Mouse (Mus musculus) limb, embryonic 13.5 days (tissue): ENCODE measurements around the gene Gse1. TPM values are rescaled to one million over a fixed set of nuclear protein-coding genes. Genes with fewer than 3 reads are reported as not detected.

Experiments
- ATAC-seq: fragments of 200-750 bp; cut with Nextera tagmentation; 2 replicates; pipeline ENCODE4 v1.8.0; 2017; ENCODE audit warnings: low read depth, moderate number of reproducible peaks, moderate TSS enrichment; ENCODE audit not compliant: low FRiP score
- H3K27ac ChIP-seq: fragments of 300-500 bp; sonication (generic); 2 replicates; pipeline ENCODE4 v1.5.1; 2015; ENCODE audit warnings: inconsistent platforms, mild to moderate bottlenecking, moderate library complexity
- H3K27me3 ChIP-seq: fragments of 300-500 bp; sonication (generic); 2 replicates; pipeline ENCODE4 v1.6.1; 2015; ENCODE audit warnings: mild to moderate bottlenecking, inconsistent platforms
- H3K36me3 ChIP-seq: fragments of 300-500 bp; sonication (generic); 2 replicates; pipeline ENCODE4 v1.6.1; 2015; ENCODE audit warnings: inconsistent platforms, mild to moderate bottlenecking, moderate library complexity
- H3K4me1 ChIP-seq: fragments of 300-500 bp; sonication (generic); 2 replicates; pipeline ENCODE4 v1.6.1; 2015; ENCODE audit warnings: inconsistent platforms
- H3K4me2 ChIP-seq: fragments of 300-500 bp; sonication (generic); replicated peaks from 2 replicates; pipeline ENCODE4 v1.6.1; 2015; ENCODE audit warnings: inconsistent platforms, mild to moderate bottlenecking, moderate library complexity
- H3K4me3 ChIP-seq: fragments of 300-500 bp; sonication (generic); 2 replicates; pipeline ENCODE4 v1.5.1; 2015; ENCODE audit warnings: moderate library complexity, mild to moderate bottlenecking, inconsistent platforms
- H3K9ac ChIP-seq: fragments of 300-500 bp; sonication (generic); 2 replicates; pipeline ENCODE4 v1.6.1; 2015; ENCODE audit warnings: mild to moderate bottlenecking, inconsistent platforms
- H3K9me3 ChIP-seq: fragments of 300-500 bp; sonication (generic); 2 replicates; pipeline ENCODE4 v1.6.1; 2016; ENCODE audit warnings: inconsistent platforms
- WGBS: fragments of 180-500 bp; shearing (Covaris S2); methylation state at CpG from one replicate; pipeline ENCODE4 v1.1.7; 2015; 5-methylcytosine and 5-hydroxymethylcytosine counted together
- polyA plus RNA-seq: library from polyadenylated mRNA; unstranded; fragments of >200 nt; fragmentation: Nextera tagmentation; extraction: Ambion mirVana; gene quantifications from 2 replicates; pipeline ENCODE4 v1.2.1, GENCODE M21; 2015

Gene Gse1
- polyA plus RNA-seq, 1 experiment from 2014 or later: 6.9 TPM

DNA sequence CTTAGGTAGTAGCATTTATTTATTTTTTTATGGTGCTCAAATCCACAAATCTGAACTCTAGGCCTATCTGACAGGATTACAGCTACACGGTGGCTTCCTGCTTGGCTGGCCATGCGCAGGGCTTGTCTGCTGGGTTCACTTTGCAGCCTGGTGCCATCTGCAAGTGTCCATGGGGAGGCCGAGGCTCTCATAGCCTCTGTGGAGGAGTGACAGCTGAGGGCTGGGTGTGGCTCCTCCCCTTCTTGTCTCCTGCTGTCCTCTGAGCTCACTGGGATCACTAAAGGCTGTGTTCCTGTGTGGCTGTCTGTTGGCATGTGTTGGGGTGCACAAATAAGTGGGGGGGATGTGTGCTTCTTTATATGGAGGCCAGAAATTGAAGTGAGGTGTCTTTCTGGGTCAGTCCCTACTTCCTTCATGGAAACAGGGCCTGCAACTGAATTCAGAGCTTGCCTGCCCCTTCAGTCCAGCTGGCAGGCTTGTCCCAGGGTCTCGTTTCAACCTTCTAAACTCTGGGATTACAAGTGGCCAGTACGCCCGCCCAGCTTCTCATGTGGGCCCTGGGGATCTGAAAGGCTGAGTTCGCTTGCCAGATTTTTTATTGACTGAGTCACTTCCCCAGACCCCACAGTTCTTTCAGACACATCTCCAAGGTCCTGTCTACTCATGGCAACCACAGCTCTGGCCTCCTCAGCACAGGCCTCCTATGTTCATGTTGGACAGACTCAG is 12.7 kb upstream of the Gse1 start:
- WGBS: 31% methylated on average over 7 of the region's 7 CpGs
- no peak overlapping the region for H3K9ac ChIP-seq
- H3K9me3 ChIP-seq: no peaks in the 10 kb centered on the region
- H3K4me2 ChIP-seq: 0 out of 2 replicates have a peak overlapping the region, but pooled peaks have one; percentile 14
- peak overlapping the region; percentile 65; the same call in 1 of the 2 replicates for H3K27ac ChIP-seq
- peaks cover 58% of the 10 kb centered on the region for H3K4me1 ChIP-seq
- H3K27me3 ChIP-seq: no peaks in the 10 kb centered on the region
- H3K36me3 ChIP-seq: no peaks in the 10 kb centered on the region
- no peak overlapping the region for H3K4me3 ChIP-seq
- ATAC-seq: no peak

DNA sequence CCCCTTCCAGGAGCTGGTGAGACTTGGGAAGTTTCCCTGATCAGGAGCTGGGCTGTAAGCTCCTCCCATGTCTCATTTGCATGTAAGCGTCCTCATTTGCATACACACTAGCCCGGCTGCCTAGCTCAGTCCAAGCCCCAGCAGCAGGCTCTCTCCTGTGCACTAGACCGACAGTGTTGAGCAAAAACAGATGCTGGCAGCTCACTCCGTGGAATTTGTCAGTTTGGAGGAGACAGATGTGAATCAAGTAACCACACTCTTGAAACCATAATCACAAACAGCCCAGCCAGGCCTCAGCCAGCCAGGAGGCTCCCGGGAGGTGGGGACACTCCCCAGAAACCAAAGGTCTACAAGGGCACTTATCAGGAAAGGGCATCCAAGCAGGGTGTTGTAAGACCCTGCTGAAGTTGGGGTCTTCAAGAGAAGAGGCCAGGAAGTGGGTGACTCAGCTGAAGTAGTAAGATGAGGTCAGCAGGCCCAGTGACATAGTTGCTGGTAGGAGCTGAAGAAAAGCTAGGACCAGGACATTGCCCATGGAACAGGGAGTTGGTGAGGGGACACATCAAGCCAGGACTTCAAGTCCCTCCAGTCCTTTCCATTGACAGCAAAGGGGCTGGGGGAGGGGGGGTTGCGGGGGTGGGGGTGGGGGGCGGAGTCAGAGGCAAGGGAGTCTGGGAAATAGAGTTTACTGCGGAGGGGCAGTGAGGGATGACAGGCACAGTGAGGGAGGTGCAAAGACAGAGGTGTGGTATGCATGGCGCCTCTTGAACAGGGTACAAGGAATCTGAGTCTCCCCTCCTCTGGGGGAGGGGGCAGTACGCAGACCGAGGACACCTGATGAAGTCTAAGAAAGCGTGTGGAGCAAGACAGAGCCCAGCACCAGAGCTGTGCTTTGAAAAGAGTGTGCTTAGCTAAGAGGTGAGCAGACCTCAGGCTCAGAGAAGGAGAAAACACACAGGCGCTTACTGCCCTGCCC is 11.1 kb upstream of the Gse1 start:
- peaks cover 50% of the 10 kb centered on the region for H3K4me1 ChIP-seq
- H3K4me2 ChIP-seq: peak overlapping the region; percentile 31
- H3K9me3 ChIP-seq: no peaks in the 10 kb centered on the region
- H3K4me3 ChIP-seq: no peak overlapping the region
- WGBS: 11% methylated on average over 13 of the region's 13 CpGs
- peak overlapping the region; percentile 45; the same call in 1 of the 2 replicates for H3K9ac ChIP-seq
- H3K27me3 ChIP-seq: no peaks in the 10 kb centered on the region
- peak overlapping the region; percentile 89 for H3K27ac ChIP-seq
- H3K36me3 ChIP-seq: no peaks in the 10 kb centered on the region
- peak; percentile 81 for ATAC-seq

DNA sequence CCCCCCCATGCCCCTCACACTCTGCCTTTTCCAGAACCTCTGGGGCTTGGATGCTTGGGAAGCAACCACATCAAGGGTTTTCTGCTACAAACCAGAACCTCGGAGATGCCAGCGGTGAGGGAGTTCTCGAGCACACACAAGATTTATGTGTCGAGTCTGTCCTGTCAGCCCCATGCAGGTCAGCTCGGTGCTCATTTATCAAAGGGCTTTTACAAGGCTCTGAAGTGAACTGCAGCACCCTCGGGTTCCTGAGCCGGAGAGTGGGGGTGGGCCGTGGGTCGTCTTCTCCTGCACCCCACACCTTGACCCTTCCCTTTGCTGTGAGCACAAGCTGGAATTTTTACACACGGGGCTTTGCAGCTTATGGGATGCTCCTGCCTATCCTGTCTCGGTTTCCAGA is 5.7 kb upstream of the Gse1 start:
- no peak for ATAC-seq
- H3K4me2 ChIP-seq: no peak overlapping the region
- no peak overlapping the region for H3K27ac ChIP-seq
- no peak overlapping the region for H3K9ac ChIP-seq
- WGBS: 12% methylated on average over 11 of the region's 11 CpGs
- H3K4me1 ChIP-seq: peaks cover 65% of the 10 kb centered on the region
- no peaks in the 10 kb centered on the region for H3K27me3 ChIP-seq
- H3K9me3 ChIP-seq: no peaks in the 10 kb centered on the region
- no peaks in the 10 kb centered on the region for H3K36me3 ChIP-seq
- H3K4me3 ChIP-seq: no peak overlapping the region

DNA sequence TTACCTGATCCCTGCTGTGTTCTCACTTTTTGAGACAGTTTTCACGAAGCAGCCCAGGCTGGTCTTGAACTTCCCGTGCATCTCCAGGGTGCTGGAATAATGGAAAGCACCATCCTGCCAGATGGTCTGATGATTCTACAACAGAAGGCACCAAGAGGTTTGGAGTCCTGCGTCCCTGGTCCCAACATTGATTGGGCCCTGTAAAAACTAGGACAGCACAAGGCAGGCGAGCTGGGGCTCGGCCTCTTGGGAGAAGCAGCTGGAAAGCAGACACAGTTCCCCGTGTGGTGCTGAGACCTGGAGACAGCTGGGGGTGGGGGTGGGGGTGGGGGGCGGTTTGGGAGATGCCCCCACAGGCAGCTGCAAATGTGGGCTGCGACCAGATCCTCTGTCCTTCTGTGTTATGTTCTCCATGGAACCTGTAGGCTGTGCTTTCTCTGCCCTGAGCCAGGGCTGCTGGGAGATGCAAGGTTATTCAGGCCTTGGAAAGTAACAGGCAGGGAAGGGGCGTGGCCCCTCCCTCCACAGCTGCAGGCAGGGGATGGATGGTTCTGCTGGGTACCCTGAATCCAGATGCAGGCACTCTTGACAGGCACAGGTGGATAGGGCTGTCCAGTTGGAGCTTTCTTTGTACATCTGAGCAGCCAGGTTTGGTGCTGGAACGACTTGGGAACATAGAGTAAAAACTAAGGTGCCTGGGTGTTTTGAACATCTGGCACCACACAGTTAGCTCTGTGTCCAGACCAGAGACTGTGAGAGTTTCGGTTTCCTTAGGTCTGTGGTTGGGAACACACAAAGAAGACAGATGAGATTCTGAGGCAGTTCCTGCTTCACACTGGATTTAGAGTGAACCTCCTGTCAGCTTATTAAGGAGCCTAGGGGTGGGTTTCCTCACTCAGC is 3.5 kb upstream of the Gse1 start:
- H3K27ac ChIP-seq: peak overlapping the region; percentile 61

DNA sequence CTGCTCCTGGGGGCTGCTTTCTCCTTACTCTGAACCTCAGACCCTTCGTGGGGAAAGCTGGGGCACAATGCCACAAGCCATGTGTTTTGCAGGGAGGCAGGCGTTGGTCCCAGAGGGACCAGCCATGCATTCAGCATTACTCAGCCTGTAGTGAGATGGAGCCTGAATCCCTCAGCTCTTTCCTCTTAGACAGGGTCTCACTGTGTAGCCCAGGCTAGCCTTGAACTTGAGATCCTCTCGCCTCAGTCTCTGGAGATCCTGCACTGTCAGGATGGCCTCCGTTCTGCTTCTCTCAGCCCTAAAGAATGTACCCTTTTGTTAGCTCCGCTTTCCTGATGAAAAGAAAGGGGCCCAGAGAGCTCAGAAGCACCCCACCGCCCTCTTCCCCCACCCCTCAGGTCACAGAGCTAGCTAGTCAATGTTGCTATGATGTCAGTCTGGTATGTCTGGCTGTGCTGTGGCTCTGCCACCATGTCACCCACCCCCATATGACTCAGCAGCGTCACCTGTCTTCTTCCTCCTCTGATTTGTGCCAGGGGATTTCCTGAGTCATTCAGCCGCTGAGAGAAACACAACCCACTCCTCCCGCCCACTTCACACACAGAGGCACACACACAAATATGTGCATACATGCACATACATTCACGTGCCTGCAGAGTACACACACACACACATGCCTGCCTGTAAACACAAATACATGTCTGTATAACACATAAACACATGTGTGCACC is 2.7 kb upstream of the Gse1 start:
- 54% methylated on average over 10 of the region's 10 CpGs for WGBS
- Histone ChIP-seq H3K27ac (peak overlapping the region; percentile 61), H3K4me1 (peaks cover 73% of the 10 kb centered on the region), H3K9me3 (no peaks in the 10 kb centered on the region), H3K36me3 (no peaks in the 10 kb centered on the region), H3K9ac (no peak overlapping the region; the same call in 1 of the 2 replicates), H3K27me3 (0 out of 2 replicates have a peak, but pooled peaks cover 4% of the 10 kb centered on the region), H3K4me3 (no peak overlapping the region), H3K4me2 (no peak overlapping the region)
- no peak for ATAC-seq

More for the DNA sequence above, 3.5 kb upstream of the Gse1 start:
- peaks cover 65% of the 10 kb centered on the region for H3K4me1 ChIP-seq
- no peak overlapping the region for H3K4me2 ChIP-seq
- H3K36me3 ChIP-seq: no peaks in the 10 kb centered on the region
- ATAC-seq: no peak
- no peaks in the 10 kb centered on the region for H3K9me3 ChIP-seq
- H3K9ac ChIP-seq: peak overlapping the region; percentile 31; the same call in 1 of the 2 replicates
- WGBS: 30% methylated on average over 11 of the region's 11 CpGs
- 0 out of 2 replicates have a peak, but pooled peaks cover 3% of the 10 kb centered on the region for H3K27me3 ChIP-seq
- no peak overlapping the region for H3K4me3 ChIP-seq

DNA sequence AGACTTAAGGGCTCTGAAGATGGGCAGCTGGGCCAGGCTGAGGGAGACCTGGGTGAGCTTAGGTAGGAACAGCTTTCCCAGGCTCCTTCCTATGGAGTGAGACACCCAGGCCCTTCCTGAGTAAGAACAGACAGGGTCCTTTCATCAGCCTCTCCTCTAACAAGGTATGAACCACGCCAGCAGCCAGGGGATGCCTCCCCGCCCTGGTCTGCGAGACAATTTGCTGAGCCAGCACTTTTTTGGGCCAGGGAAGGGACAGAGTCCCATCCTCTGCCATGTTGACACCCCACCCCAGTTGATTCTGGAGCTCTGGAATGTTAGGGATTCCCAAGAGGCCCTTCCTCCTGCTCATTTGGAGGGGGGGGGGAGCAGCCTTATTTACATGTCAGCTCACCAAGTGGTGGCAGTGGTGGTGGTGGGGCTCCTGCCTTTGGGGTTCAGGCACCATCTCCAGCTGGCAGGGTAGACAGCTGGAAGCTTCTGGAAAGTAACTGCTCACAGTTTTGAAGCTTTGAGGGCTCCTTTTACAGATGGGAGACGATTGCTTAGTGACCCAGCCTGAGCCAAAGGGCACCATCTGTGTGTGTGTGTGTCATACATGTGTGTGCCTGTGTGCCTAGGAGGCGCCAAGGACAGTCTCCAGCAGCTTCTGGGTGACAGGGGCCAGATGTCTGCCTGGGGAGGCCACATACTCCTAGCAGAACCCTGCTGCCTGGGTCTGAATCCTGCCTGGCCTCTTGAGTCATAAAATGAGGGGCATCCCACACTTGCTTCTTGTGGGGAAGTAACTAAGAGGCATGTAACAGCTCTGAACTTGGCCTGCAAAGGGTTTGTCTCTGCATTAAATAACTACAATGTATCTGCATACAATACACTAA is 1.3 kb upstream of the Gse1 start:
- peak overlapping the region; percentile 73 for H3K4me3 ChIP-seq
- H3K27me3 ChIP-seq: 0 out of 2 replicates have a peak, but pooled peaks cover 4% of the 10 kb centered on the region
- no peak for ATAC-seq
- H3K9ac ChIP-seq: no peak overlapping the region
- H3K27ac ChIP-seq: peak overlapping the region; percentile 63; the same call in 1 of the 2 replicates
- H3K4me2 ChIP-seq: peak overlapping the region; percentile 98
- 40% methylated on average over 5 of the region's 5 CpGs for WGBS
- no peaks in the 10 kb centered on the region for H3K9me3 ChIP-seq
- peaks cover 85% of the 10 kb centered on the region for H3K4me1 ChIP-seq
- no peaks in the 10 kb centered on the region for H3K36me3 ChIP-seq

DNA sequence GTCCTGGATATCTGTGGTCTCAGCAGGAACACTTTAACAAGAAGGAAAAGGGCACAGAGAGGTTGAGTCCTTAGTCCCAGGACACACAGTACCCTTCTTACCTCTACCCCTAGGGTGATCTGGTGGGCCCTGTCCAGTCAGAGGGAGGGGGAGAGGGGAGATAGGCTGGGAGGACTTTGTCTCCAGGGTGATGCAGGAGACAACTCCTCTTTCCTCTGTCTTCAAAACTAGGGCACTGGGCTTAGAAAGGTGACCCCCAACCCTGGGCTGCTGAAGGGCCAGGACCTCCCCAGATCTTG is 729 bp upstream of the Gse1 start:
- ATAC-seq: no peak
- Histone ChIP-seq H3K9ac (peak overlapping the region; percentile 64), H3K27me3 (0 out of 2 replicates have a peak, but pooled peaks cover 4% of the 10 kb centered on the region), H3K4me3 (peak overlapping the region; percentile 73), H3K9me3 (no peaks in the 10 kb centered on the region), H3K36me3 (no peaks in the 10 kb centered on the region), H3K27ac (peak overlapping the region; percentile 63; the same call in 1 of the 2 replicates), H3K4me2 (peak overlapping the region; percentile 98), H3K4me1 (peaks cover 85% of the 10 kb centered on the region)

DNA sequence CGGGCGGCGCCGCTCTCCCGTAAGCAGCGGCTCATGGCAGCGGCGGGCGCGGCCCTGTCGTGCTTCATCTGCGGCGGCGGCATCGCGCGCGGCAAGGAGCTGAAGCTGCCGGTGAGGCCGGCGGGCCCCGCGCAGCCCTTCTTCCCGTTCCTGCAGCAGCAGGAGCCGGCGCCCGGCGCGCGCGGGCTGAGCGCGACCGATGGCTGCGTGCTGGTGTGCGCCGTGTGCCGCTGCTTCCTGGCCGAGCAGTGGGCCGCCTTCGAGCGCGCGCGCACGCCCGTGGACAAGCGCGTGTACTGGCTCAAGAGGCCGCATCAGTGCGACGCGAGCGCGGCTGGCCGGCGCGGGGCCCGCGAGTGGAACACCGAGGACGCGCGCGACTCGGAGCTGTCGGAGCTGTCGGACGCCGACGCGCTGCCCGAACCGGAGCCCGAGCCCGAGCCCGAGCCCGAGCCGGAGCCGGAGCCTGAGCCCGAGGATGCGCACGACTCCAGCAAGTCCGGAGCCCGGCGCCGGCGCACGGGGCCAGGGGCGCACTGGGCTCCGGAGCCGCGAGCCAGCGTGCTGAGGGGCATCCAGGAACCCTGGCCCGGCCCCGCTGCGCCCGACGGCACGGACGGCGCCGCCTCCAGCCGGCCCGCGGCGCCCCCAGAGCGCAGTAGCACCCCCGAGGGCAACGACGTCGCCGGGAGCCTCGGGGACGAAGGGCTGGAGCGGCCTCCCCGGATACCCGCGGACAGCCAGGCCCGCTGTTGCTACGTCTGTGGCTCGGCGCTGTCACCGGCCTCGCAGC is 721 bp downstream of the Gse1 start:
- Histone ChIP-seq H3K27me3 (0 out of 2 replicates have a peak, but pooled peaks cover 4% of the 10 kb centered on the region), H3K9ac (peak overlapping the region; percentile 87), H3K4me2 (peak overlapping the region; percentile 98), H3K27ac (peak overlapping the region; percentile 58; the same call in 1 of the 2 replicates), H3K36me3 (no peaks in the 10 kb centered on the region), H3K4me1 (peaks cover 89% of the 10 kb centered on the region), H3K4me3 (peak overlapping the region; percentile 73), H3K9me3 (no peaks in the 10 kb centered on the region)
- under 1% methylated on average over 91 of the region's 125 CpGs for WGBS
- no peak for ATAC-seq

DNA sequence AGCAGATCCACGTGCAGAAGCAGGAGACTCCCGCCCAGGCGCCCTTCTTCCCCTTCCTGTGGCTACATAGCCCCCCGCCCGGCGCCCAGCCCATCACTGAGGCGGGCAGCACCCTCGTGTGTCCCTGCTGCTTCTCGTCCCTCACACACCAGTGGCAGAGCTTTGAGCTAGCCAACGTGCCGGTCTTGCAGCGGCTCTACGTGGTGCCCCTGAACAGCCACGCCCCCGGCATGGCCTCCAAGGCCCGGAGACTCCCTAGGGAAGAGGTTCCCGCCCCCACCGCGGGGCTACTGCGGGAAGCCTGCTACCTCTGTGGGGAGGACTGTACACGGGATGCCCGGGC is 1.3 kb downstream of the Gse1 start:
- Histone ChIP-seq H3K9ac (peak overlapping the region; percentile 87), H3K4me3 (peak overlapping the region; percentile 73), H3K36me3 (no peaks in the 10 kb centered on the region), H3K27me3 (0 out of 2 replicates have a peak, but pooled peaks cover 4% of the 10 kb centered on the region), H3K4me2 (peak overlapping the region; percentile 98), H3K27ac (no peak overlapping the region), H3K4me1 (peaks cover 89% of the 10 kb centered on the region), H3K9me3 (no peaks in the 10 kb centered on the region)
- 0% methylated on average over 20 of the region's 22 CpGs for WGBS
- no peak for ATAC-seq

DNA sequence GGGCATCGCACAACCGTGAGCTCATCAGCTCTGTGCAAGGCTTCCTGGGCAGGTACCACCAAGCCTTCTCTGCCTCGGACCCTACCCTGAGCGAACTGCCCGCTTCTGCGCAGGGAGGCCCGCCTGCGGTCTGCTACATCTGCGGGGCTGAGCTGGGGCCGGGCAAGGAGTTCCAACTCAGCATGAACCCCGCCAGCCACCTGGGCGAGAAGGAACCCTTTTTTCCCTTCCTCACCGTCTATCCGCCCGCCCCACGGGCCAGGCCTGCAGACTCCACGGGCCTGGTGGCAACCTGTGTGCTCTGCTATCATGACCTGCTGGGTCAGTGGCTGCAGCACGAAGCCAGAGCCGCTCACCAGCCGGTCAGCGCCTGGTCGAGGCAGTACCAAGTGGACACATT is 1.8 kb downstream of the Gse1 start:
- no peak for ATAC-seq
- H3K4me1 ChIP-seq: peaks cover 89% of the 10 kb centered on the region
- 5% methylated on average over 22 of the region's 22 CpGs for WGBS
- H3K9ac ChIP-seq: peak overlapping the region; percentile 87
- no peak overlapping the region for H3K27ac ChIP-seq
- H3K4me2 ChIP-seq: peak overlapping the region; percentile 98
- H3K9me3 ChIP-seq: no peaks in the 10 kb centered on the region
- H3K36me3 ChIP-seq: 0 out of 2 replicates have a peak, but pooled peaks cover 2% of the 10 kb centered on the region
- 0 out of 2 replicates have a peak, but pooled peaks cover 4% of the 10 kb centered on the region for H3K27me3 ChIP-seq
- H3K4me3 ChIP-seq: peak overlapping the region; percentile 73
